Mouse (Mus musculus) bone marrow, adult 2 months (tissue): ENCODE measurements around the gene Caap1. TPM values are rescaled to one million over a fixed set of nuclear protein-coding genes. Genes with fewer than 3 reads are reported as not detected.

Source experiments
- H3K27ac ChIP-seq: fragments of 200-500 bp; 2 replicates; pipeline ENCODE4 v1.5.1; 2012; ENCODE audit warnings: low read depth, mild to moderate bottlenecking, control low read depth, inconsistent platforms, low read length; ENCODE audit not compliant: control insufficient read depth, poor library complexity, insufficient read depth
- H3K4me1 ChIP-seq: fragments of 200-500 bp; 2 replicates; pipeline ENCODE4 v1.6.1; 2011; ENCODE audit warnings: low read length; ENCODE audit not compliant: control insufficient read depth, insufficient read depth
- H3K4me3 ChIP-seq: fragments of 200-500 bp; replicated peaks from 2 replicates; pipeline ENCODE3; 2011; ENCODE audit warnings: mild to moderate bottlenecking, low read depth, low read length, control low read depth; ENCODE audit not compliant: control insufficient read depth
- CTCF ChIP-seq: fragments of 200-500 bp; IDR thresholded peaks from 2 replicates; pipeline ENCODE4 v1.5.1; 2011; ENCODE audit warnings: low read length, control low read depth; ENCODE audit not compliant: control insufficient read depth, insufficient read depth
- POLR2A ChIP-seq: fragments of 200-500 bp; IDR thresholded peaks from 2 replicates; pipeline ENCODE4 v1.6.1; 2011; ENCODE audit warnings: low read depth, mild to moderate bottlenecking, control low read depth, low read length, borderline replicate concordance; ENCODE audit not compliant: control insufficient read depth
- WGBS: fragments of 180-500 bp; shearing (Covaris S2); methylation state at CpG from one replicate; pipeline ENCODE4 v1.1.7; 2018; 5-methylcytosine and 5-hydroxymethylcytosine counted together
- polyA plus RNA-seq: library from polyadenylated mRNA; stranded (reverse); fragments of >200 nt; gene quantifications from 2 replicates; pipeline ENCODE4 v1.2.4, GENCODE M21; 2011; ENCODE audit warnings: low replicate concordance; ENCODE audit not compliant: missing spikeins, insufficient read depth, insufficient read length

Gene Caap1
- polyA plus RNA-seq, 1 experiment = 6.2 TPM

- TF ChIP-seq CTCF (no peak), POLR2A (no peak)
- no peak overlapping the region for H3K27ac ChIP-seq
- no peak overlapping the region for H3K4me3 ChIP-seq
- whole genome bisulfite sequencing = 68% methylated on average over 4 of the region's 4 CpGs
- no peaks in the 10 kb centered on the region for H3K4me1 ChIP-seq
These were observed 35.3 kb upstream of the Caap1 start for GRCm38 (mm10) chr4:94591765-94592381.

GRCm38 (mm10) chr4:94572677-94573076 is 16.1 kb upstream of the Caap1 start:
- H3K4me3 ChIP-seq = no peak overlapping the region
- TF ChIP-seq POLR2A = no peak
- no peak for TF ChIP-seq CTCF
- no peak overlapping the region for H3K27ac ChIP-seq
- 89% methylated on average over 4 of the region's 4 CpGs for WGBS
- H3K4me1 ChIP-seq = no peaks in the 10 kb centered on the region

- Histone ChIP-seq H3K4me3 (no peak overlapping the region), H3K4me1 (no peaks in the 10 kb centered on the region), H3K27ac (no peak overlapping the region)
- TF ChIP-seq POLR2A (no peak), CTCF (no peak)
These were observed 7.7 kb upstream of the Caap1 start for GRCm38 (mm10) chr4:94564297-94564696.

- Histone ChIP-seq H3K4me1 (no peaks in the 10 kb centered on the region), H3K27ac (no peak overlapping the region), H3K4me3 (no peak overlapping the region)
- WGBS = 74% methylated on average over 7 of the region's 7 CpGs
- TF ChIP-seq CTCF = no peak
- no peak for TF ChIP-seq POLR2A
These were observed 5.5 kb upstream of the Caap1 start for GRCm38 (mm10) chr4:94561954-94562648.

GRCm38 (mm10) chr4:94560316-94560715 is 3.7 kb upstream of the Caap1 start:
- TF ChIP-seq POLR2A (no peak), CTCF (no peak)
- Histone ChIP-seq H3K4me1 (no peaks in the 10 kb centered on the region), H3K27ac (no peak overlapping the region), H3K4me3 (no peak overlapping the region)
- 74% methylated on average over 1 of the region's 1 CpGs for WGBS

GRCm38 (mm10) chr4:94559266-94559665 is 2.7 kb upstream of the Caap1 start:
- Histone ChIP-seq H3K4me1 (peaks cover 1% of the 10 kb centered on the region; the same call in 1 of the 2 replicates), H3K27ac (no peak overlapping the region), H3K4me3 (no peak overlapping the region)
- 77% methylated on average over 2 of the region's 2 CpGs for WGBS
- no peak for TF ChIP-seq POLR2A
- TF ChIP-seq CTCF = no peak

- TF ChIP-seq CTCF (no peak), POLR2A (no peak)
- Histone ChIP-seq H3K4me1 (peaks cover 1% of the 10 kb centered on the region; the same call in 1 of the 2 replicates), H3K27ac (no peak overlapping the region), H3K4me3 (no peak overlapping the region)
- WGBS = 78% methylated on average over 7 of the region's 7 CpGs
These were observed 549 bp upstream of the Caap1 start for GRCm38 (mm10) chr4:94557145-94557544.

GRCm38 (mm10) chr4:94554955-94555494 is 1.6 kb downstream of the Caap1 start:
- TF ChIP-seq POLR2A (no peak), CTCF (no peak)
- peaks cover 1% of the 10 kb centered on the region; the same call in 1 of the 2 replicates for H3K4me1 ChIP-seq
- no peak overlapping the region for H3K27ac ChIP-seq
- WGBS = 71% methylated on average over 5 of the region's 5 CpGs
- H3K4me3 ChIP-seq = no peak overlapping the region
